Mouse (Mus musculus) cerebellum, postnatal 4 days (tissue): Measurements from ENCODE around the gene 1700056E22Rik.

ENCODE experiments used
- DNase-seq, 2 experiments: peaks; one replicate each; pipeline ENCODE4 v3.0.0; 2022; ENCODE audit warnings: low spot score in 2 of 2, mixed read lengths in 1 of 2

The 1700056E22Rik gene

DNA sequence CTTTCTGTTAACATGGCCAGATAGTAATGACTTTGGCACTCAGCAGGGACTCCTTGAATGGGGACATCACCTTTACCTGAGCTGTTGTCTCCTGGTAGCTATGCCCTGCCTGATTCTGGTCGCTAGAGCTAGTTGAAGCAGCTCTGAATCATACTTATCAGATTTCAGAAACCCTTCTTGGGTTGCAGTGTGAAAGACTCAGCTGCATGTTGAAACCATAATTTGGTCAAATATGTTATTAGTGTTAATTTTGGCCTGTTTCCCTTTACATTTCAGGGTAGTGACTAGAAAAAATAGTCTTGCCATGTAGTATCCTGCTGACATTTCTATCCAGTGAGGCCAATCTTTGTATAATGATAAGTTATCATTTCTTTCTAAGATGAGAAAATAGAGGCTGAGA lies 17.2 kb upstream of the 1700056E22Rik start:
- no peak for DNase-seq

DNA sequence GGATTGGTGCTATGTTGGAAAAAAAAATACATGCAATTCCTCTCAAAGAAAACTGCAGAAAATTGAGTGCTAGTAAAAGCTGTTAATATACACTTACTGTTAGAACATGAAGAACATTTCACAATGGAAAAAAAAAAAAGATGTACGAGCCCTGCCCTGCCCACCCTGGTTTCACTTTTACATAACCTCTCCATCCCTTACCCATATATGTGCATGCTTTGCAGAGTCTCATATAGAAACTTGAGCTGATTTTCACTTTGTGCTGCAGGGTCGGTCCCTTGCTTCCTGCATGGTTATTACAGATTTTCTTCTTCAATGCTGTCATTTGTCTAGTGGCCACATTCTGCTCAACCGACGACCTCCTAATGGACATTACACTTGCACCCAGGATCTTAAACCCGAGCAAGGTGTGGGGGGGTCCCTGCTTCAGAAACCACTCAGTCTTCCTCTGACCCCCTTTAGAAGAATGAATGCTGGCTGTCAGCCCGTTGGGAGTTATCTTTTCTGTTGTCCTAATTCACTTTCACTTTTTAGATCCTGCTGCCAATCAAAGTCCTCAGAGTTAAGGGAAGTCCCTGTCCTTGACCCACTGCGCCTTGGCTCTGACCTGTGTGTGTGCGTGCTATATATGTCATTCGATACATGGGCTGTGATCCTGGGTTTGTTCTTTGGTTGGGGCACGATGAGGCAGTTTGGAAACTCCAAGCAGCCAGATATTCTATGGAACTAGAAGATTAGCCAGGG lies 14.7 kb upstream of the 1700056E22Rik start:
- DNase-seq: no peak

DNA sequence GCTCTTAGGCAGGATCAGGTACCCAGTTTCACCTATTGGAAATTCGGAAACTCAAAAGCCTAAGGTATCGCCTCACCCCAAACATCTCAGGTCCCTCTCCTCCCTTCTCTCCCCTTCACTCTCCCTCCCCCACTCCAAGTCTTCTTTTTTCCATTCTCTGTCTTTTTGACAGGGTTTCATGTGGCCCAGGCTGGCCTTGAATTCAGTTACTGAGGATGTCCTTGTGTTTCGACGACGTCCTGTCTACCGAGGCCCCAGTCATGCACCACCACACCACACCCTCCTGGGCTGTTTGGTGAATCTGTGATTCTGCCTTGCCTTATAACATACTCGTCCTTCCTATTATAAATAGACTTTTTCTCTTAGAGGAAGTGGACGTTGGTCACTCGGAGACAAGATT lies 13.7 kb upstream of the 1700056E22Rik start:
- no peak for DNase-seq

DNA sequence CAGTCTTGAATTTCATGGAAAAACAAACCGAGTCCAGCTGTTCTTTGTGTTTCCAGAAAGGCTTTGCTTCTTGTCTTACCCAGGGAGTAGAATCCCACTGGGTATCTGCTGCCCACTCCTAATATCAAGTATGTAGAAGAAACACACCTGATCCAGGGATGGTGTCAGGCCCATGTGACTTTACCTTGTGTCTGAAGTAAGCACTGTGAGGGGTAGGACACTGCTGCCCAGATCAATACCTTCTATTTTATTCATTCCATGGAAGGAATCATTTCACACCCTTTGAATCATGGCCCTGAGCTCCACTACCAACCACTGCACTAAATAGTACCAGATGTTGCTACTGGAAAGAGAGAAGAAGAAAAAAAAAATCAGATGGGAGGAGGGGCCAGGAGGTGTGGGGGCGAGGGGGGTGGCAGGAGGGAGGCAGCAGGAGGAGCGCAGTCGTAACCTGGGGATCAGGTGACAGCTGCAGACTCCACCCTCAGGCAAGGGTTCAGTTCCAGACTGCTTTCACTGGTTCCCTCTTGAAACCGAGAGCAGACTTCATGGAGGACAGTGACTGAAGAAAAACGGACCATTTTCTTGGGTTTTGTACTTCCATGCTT lies 12.1 kb upstream of the 1700056E22Rik start:
- no peak for DNase-seq

DNA sequence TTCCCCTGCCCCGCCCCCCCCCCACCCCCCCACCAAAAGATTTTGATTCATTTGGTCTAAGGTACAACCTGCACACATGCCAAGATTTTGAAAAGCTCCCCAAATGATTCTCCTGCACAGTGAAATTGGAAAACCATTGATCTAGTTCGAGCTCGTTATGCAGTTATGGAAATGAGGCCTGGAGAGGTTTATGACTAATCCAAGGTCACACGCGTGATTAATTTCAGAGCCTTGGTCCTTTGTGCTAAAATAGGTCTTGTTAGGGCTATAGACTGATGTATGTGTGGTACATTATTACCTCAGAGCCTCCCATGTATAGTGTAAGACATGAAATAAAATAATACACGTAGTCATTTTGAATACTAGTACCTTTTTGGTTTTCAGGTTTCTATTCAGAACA lies 9.3 kb upstream of the 1700056E22Rik start:
- DNase-seq: no peak

DNA sequence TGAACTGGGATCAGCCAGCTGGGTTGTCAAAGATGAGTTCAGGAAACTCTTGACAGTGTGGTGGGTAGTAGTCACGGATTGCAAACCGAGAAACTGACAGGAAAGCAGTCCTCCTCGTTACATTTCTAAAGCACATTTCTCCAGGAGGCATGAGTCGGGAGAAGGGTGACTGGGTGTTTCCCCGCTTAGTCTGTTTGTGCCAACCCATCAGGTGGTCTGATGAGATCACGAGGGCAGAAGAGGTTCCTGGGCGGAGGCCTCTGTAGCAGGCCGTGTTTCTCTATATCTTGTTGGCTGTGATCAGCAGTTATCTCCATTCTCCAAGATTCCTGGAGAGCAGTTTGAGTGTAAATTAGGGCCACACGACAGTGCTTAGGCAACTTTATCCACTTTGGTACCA lies 8.6 kb upstream of the 1700056E22Rik start:
- DNase-seq: no peak

DNA sequence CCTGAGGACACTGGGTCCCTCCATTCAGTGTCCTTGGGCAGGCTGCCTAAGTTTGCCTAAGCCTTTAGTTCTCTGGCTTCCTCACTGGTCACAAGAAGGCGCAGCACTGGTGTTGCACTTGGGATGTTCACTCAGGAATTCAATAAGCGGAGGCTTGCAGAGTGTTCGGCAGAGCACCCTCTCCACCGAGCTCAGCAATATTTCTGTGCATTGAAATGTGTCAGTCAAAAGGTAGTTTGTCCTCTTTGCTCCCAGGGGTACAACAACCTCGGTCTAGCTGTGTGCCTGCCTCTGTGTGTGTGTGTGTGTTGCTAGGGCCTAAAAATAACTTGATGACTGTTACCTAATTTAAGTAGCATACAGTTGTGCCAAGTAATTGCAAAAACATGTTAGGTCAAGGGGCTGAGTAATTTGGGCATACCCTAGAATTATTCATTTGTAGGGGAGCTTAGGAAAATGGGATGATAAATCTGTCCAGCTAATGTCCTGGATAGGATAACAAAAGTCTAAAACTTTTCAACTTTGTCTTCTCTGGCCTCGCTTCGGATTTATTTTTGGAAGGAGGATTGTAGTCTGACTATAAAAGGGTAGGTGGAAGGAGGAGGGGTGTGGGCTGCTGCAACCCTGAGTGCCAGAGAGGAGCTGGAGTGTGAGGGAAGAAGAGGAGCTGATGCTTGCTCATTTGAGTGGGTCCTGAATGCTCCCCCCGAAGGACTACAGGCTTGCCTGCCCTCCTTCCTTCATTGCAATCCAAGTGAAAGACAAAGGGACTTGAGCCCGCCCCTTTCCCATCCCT lies 7.9 kb upstream of the 1700056E22Rik start:
- DNase-seq: no peak

DNA sequence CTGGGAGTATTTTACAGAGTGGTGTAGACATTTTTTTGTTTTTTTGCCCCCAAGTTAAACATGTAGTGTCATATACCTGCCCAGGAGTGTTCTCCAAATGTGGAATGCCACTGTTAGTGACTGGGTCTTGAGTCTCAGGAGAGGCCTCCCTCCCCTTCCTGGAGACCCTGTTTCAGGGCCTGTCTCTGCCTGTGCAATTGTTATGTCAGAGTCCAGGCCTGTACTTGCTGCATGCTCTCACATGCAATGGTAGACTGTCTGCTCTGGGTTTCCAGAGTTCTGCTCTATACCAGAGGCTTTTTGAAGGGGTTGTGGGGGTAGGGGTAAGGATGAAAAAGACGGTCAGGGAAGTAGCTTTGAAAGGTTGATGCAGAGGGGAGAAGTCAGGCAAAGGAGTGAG lies 6.8 kb upstream of the 1700056E22Rik start:
- DNase-seq: no peak

DNA sequence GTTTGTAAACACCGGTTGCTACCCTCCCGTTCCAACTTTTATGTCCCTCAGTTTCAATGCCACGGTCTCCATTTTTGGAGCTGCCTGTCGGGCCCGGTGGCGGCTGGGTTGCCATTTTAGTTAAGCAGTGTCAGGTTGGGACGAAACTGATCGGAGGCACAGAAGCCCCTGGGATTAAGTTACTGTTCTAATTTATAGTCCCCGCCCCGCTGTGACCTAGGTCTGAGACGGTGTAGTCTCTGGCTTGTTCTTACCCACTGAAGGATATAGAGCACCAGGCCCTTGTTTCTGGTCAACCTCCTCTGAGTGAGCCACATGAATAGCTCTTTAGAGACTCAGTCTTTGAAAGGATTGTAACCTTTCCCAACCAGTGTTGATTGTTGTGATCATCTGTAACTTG lies 6.1 kb upstream of the 1700056E22Rik start:
- no peak for DNase-seq

DNA sequence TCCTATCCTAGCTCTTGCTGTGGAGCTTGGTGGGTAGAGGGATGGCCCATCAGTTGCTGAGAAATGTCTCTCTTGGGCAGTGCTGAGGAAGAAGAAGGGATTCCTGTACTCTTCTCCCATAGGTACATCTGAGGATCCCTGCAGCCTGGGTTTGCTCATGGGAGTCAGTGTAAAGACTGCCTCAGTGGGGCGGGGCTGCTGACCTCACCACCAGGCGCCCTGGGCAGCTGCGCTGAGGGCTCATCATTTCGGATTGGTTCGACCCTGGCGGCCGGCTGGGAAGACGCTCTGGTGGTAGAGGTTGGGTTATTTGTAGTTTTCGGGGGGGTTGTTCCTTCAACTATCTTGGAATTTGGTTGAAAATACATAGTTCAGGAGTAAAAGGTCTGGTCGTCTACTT lies 5.2 kb upstream of the 1700056E22Rik start:
- no peak for DNase-seq

DNA sequence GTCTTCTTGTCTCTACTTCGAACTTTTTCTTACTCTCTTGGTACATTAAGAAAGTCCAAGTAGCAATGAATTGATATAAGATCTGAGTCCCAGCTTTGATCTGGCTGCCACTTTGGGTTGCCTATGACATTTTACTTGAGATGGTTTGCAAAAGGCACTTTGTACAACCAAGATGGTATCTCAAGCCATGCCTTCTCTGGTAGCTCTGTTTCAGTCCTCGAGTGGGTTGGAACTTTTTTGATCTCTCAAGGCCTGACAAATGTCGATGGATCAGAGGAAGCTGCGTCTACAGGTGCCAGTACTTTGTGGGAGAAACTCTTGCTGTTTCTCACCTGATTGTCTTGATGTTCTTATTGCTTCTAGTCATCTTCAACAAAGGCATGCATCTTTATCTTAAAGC lies 3.7 kb upstream of the 1700056E22Rik start:
- DNase-seq: no peak

DNA sequence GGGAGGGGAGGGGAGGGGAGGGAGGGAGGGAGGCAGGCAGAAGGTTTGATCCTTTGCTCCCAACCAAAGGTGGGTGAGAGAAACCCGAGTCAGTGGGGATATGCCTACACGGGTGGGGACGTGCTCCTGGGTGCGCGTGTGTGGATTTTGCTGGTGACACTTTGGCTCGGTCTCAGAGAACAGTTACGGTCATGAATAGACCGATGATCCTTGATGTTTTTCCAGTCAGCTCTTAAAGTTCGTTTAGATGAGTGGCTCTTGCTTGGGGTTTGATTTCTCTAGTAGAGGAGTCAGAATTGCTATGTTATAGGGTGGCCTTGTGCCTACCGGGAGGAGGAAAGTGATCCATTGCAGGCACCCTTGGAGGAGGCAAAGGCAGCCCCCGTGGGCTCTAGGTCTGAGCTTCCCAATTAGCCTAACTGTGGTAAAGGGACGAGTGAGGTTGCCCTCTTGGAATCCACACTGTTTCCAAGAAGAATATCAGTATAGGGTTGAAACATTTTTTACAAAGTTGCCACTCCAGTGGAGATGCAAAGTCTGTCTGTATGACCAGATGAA lies 1.3 kb upstream of the 1700056E22Rik start:
- peak in 1 of 2 experiments; percentile 11 for DNase-seq

DNA sequence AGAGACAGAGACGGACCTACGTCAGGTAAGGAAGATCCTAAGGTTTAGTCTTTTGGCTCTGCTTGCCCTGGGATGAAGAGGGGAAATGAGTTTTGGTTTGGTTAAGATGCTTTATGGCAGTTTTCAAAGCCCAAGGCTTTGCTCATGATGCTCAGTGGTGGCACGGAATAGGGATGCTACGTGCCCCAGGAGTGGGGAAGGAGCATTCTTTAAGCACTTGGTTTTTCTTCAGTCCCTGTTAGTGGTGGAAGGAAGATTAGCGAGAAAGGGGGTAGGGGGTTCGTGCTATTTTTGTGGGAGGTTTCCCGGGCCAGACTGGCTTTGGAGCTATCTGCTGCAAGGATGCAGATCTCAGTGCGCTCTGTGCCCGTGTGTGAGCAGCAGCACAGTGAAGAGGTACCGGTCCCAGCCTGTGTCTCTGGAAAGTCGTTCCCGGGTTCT lies 660 bp upstream of the 1700056E22Rik start:
- peak in 1 of 2 experiments; percentile 28 for DNase-seq

DNA sequence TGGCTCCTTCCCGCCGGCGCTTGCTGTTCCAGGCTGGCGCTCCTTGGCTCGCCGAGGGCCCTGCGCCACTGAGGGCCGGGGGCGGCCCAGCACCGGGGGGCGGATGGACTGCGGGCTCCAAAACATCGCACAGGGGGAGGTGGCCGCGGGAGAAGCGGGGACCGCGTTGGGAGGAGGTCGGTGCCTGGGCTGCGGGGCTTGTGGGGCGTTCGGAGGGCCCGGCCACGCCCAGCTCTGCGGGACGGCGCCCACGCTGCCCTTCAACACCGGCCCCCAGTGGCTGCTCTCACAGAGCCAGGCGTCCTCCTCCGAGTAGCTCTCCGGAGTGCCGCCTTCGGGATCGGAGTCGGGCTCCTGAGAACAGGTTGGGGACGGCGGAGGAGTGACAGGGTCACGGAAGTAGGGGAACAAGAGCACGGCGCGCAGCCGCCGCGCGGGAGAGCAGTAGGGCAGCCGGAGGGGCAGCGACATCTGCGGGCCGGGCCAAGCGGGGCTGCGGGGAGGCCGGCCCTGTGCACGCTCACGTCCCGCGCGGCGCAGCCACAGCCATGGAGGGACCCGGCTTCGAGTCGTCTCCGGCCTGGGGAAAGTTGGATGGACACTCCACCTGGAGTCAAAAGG lies 601 bp downstream of the 1700056E22Rik start:
- peak in 1 of 2 experiments; percentile 48 for DNase-seq

DNA sequence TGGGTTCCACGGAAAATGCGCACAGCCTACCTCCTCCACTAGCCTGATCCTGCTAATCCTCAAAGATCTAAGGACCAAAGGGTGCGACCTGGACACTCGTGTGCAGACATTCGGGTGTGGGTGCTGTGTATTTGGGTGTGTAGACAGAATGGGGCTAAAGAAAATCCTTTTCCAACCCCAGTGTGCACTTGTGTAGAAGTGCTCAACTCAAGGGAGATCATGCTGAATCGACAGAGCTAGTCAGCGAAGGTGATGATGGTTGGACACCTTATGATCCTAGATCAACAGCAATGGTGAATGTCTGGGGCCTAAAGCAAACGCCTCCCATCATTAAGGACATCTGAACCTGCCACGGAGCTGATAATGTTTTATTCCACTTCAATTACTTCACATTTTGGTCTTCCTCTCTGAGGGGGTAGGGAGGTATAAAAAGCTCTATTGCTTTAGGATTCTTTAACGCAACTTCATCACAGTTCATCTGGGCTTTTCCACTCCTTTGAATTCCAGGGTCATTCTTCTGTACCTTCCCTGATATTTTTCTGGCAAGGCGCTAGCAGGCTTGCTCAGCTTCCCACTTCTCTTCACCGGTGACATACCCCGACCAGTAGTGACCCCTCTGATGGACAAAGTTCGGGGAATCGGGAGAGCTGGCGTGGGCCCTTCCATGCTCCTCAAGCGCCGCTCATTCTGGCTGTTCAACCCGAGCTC lies 1.3 kb downstream of the 1700056E22Rik start:
- no peak for DNase-seq

DNA sequence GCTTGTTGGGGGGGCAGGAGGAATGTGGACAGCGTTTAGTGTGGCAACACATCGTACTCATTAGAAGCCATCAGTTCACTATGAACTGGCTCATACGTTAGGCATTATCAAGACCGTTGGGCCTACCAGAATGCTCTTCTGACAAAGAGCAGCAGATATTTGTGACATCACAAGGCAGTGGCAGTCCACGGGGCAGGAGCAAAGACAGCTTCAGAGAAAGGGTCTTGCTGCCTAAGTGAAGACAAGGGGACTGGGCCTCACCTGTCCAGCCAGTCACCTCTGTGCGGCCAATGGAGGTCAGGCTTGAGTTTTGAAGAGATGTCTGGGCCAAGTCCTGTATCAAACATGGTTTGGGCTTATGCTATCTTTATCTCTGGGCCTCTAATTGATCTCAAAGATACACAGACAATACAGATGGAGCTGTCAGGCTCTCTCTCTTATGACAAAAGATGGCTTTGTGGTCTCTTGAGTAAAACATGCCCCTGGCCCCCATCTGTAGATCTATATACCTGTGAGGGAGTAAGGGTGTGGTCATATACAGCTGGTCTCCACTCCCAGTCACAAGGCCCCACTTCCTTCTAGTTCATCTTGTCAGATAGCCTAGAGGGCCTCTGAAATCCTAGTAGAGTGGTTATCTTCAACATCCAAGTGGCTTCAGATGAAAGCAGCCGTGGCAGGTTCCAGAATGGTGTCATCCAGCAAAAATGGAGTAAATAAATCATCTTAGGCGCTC lies 3.9 kb downstream of the 1700056E22Rik start:
- DNase-seq: no peak

DNA sequence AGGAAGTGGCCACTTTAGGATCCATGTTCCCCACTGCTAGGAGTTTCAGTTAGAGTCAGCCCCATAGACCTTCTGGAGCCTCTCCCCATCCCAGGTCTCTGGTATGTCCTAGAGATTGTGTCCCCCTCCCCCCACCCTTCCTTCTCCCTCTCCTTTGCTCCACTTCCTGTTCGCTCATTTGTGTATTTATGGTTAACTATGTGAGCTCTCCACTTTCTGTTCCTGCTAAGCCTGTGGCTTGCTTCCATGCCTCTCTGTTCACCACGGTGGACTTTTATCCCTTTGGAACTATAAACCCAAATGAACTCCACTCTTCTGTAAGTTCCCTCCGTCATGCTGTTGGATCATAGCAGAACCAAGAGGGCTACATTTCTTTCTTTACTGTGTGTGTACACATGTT lies 7.1 kb downstream of the 1700056E22Rik start:
- no peak for DNase-seq

DNA sequence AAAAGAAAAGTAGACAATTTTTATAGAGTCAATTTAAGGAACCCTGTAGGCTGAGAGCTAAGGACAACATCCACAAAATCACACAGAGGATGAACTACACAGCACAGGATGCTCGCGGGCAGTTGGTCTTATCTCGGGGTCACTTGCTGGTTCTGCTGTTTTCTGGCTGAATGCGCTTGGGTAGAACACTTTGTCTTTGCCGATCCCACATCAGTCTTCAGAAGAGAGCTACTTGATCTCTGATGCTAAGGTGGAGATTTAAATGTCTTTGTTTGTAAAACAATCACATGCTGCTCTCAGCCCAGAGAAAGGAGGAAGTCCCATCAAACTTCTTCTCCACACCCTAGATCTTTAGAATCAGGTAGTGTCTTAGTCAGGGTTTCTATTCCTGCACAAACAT lies 9.0 kb downstream of the 1700056E22Rik start:
- DNase-seq: no peak

DNA sequence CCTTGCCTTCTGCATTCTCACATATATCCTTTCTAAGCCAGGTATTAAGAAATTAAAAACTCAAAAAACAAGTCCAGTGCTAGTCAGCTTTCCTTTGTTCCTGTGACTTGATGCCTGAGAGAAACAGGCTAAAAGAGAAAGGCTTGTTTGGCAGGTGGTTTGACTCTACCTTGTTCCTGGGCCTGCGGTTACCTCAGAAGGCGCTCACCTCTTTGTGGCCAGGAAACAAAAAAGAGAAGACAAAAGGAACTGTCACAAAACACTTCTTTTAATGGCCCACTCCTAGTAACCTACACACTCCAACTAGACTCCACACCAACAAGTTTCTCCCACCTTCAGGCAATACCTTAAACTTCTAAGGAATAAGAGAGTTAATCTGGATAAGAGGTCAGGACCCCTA lies 9.5 kb downstream of the 1700056E22Rik start:
- DNase-seq: no peak

DNA sequence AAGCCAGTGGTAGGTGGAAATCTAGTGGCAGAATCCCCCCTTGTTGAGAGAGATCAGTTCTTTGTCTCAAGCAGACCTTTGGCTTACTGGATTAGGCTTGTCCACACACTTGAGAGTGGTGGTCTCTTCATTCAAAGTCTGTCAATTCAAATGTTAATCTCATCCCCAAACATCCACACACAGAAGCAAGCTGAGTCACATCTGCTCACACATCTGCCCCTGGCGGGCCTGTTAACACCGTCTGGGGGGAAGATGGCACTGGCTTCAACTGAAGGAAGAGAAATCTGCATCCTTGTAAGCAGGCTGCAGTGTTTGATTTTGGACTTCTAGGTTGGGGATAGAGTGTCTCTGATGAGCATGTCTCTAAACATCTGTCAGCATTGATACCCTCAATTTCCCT lies 10.1 kb downstream of the 1700056E22Rik start:
- DNase-seq: no peak

DNA sequence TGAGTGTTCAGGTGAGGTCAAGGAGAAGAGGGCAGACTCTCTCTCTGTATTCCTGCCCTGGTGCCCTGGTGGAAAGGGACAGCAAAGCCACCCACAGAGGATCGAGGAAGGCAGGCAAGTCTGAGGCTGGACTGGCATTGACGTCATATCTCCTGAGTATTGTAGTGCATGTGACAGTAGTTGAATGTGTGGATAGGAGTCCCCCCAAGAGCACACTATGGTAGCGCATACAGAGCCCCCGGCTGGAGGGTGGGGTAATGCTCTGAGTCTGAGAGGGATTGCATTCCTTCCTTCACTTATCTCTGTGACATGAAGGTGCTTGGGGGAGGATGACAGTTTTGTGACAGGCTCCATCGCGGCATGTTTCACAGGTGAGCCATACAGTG lies 14.4 kb downstream of the 1700056E22Rik start:
- DNase-seq: no peak
